In genomic region chr10:99375101-99375500, GRCm38 (mm10) we compare ENCODE assay signal across 22 mouse cellular contexts.
DNase-seq lines count a peak whose midpoint lies in the region; ATAC-seq and TF ChIP-seq lines count a peak whose summit lies in the region.
"Had no signal": no experiment of that assay in that cellular context is flagged by ENCODE, and none has a peak within 500 bp of the region (broad histone marks: within the 10 kb centered on the region; RNA-seq: fewer than 3 reads in every experiment).

No protein-coding gene starts in this region.

- intact Hi-C loops in left cerebral cortex, postnatal 4 days (cut with DNase I), result no loop called here
- intact Hi-C loops in left cerebral cortex, postnatal 36 days (cut with DNase I), result no loop called here

- WGBS in lung, embryonic 14.5 days, result 54% methylated on average over 5 of the region's 5 CpGs
- WGBS in lung, adult 2 months, result 59% methylated on average over 5 of the region's 5 CpGs
- 20% methylated on average over 5 of the region's 5 CpGs for WGBS in embryonic facial prominence, embryonic 14.5 days
- 5% methylated on average over 5 of the region's 5 CpGs for WGBS in limb, embryonic 13.5 days

- H3K27ac ChIP-seq in lung, embryonic 14.5 days (ENCODE audit: low read depth), result no peak overlapping the region
- H3K27ac ChIP-seq in embryonic facial prominence, embryonic 14.5 days (replicated peaks; ENCODE audit: low read depth, low read length), result 0 out of 2 replicates have a peak overlapping the region, but pooled peaks have one; percentile 34
- no peak overlapping the region for H3K27ac ChIP-seq in limb, embryonic 13.5 days
- H3K27ac ChIP-seq: gastrocnemius, adult 2 months; heart, embryonic 10.5 days; hindbrain, postnatal 0 days; liver, embryonic 15.5 days; macrophage had no signal

- no peaks in the 10 kb centered on the region for H3K27me3 ChIP-seq in lung, embryonic 14.5 days (ENCODE audit: insufficient read depth, low read length)
- no peaks in the 10 kb centered on the region for H3K27me3 ChIP-seq in embryonic facial prominence, embryonic 14.5 days (replicated peaks; ENCODE audit: control insufficient read depth, insufficient read depth, low read length)
- H3K27me3 ChIP-seq in limb, embryonic 13.5 days, result no peaks in the 10 kb centered on the region
- H3K27me3 ChIP-seq: liver, embryonic 15.5 days had no signal

- no peaks in the 10 kb centered on the region for H3K36me3 ChIP-seq in lung, embryonic 14.5 days (ENCODE audit: insufficient read depth)
- no peaks in the 10 kb centered on the region for H3K36me3 ChIP-seq in embryonic facial prominence, embryonic 14.5 days (ENCODE audit: control insufficient read depth, insufficient read depth, low read length)
- no peaks in the 10 kb centered on the region for H3K36me3 ChIP-seq in limb, embryonic 13.5 days
- H3K36me3 ChIP-seq: heart, embryonic 10.5 days; liver, embryonic 15.5 days had no signal

- no peak overlapping the region for H3K4me2 ChIP-seq in lung, embryonic 14.5 days
- no peak overlapping the region for H3K4me2 ChIP-seq in embryonic facial prominence, embryonic 14.5 days (ENCODE audit: low read depth, low read length)
- no peak overlapping the region for H3K4me2 ChIP-seq in limb, embryonic 13.5 days (replicated peaks)
- H3K4me2 ChIP-seq: liver, embryonic 15.5 days; midbrain, embryonic 11.5 days had no signal

- TF ChIP-seq CTCF in lung, embryonic 14.5 days (IDR thresholded peaks at IDR 0.05; ENCODE audit: low read depth), result no peak
- no peak for TF ChIP-seq CTCF in lung, adult 2 months (IDR thresholded peaks at IDR 0.05; ENCODE audit: insufficient read depth, low read length)

- peak; percentile 39 for DNase-seq in lung, embryonic 14.5 days
- no peak for DNase-seq in lung, adult 2 months
- DNase-seq in embryonic facial prominence, embryonic 14.5 days (ENCODE audit: low spot score), result peak; percentile 81
- DNase-seq in thymus, postnatal 25 days, result peak; percentile 15
- DNase-seq in left cerebral cortex, postnatal 4 days, result no peak
- no peak for DNase-seq in spleen, postnatal 10 days (ENCODE audit: low spot score in 2 of 2)
- DNase-seq in left cerebral cortex, postnatal 36 days (ENCODE audit: low spot score in 2 of 2), result no peak
- DNase-seq: adrenal gland, postnatal 25 days; cerebellum, adult 11-12 months; cerebellum, postnatal 25 days; gastrocnemius, adult 2 months; kidney, postnatal 25 days; liver; right cerebral cortex, postnatal 14 days had no signal

- H3K4me3 ChIP-seq in lung, embryonic 14.5 days (ENCODE audit: low read depth, low read length), result no peak overlapping the region
- no peak overlapping the region for H3K4me3 ChIP-seq in lung, adult 2 months (replicated peaks; ENCODE audit: extremely low read depth, low read depth, low read length)
- no peak overlapping the region for H3K4me3 ChIP-seq in embryonic facial prominence, embryonic 14.5 days (ENCODE audit: low read depth, low read length)
- H3K4me3 ChIP-seq in limb, embryonic 13.5 days, result no peak overlapping the region
- H3K4me3 ChIP-seq: gastrocnemius, adult 2 months; heart, embryonic 10.5 days; liver, embryonic 15.5 days had no signal

- H3K4me1 ChIP-seq in lung, embryonic 14.5 days (ENCODE audit: insufficient read depth), result no peaks in the 10 kb centered on the region
- peaks cover 2% of the 10 kb centered on the region for H3K4me1 ChIP-seq in lung, adult 2 months (ENCODE audit: control insufficient read depth, insufficient read depth, low read length)
- H3K4me1 ChIP-seq in embryonic facial prominence, embryonic 14.5 days (ENCODE audit: control insufficient read depth, insufficient read depth, low read length), result no peaks in the 10 kb centered on the region
- peaks cover 15% of the 10 kb centered on the region for H3K4me1 ChIP-seq in limb, embryonic 13.5 days
- H3K4me1 ChIP-seq: liver, embryonic 15.5 days had no signal

- H3K9me3 ChIP-seq in lung, embryonic 14.5 days (ENCODE audit: low read depth, low read length), result no peaks in the 10 kb centered on the region
- H3K9me3 ChIP-seq in embryonic facial prominence, embryonic 14.5 days (ENCODE audit: control insufficient read depth, low read length), result no peaks in the 10 kb centered on the region
- no peaks in the 10 kb centered on the region for H3K9me3 ChIP-seq in limb, embryonic 13.5 days
- H3K9me3 ChIP-seq: heart, embryonic 10.5 days; liver, embryonic 15.5 days had no signal

- ATAC-seq in lung, embryonic 14.5 days (ENCODE audit: insufficient read depth), result no peak
- peak; percentile 82 for ATAC-seq in embryonic facial prominence, embryonic 14.5 days (ENCODE audit: low read depth)
- ATAC-seq in limb, embryonic 13.5 days (ENCODE audit: low FRiP score, low read depth), result peak; percentile 51; the same call in 1 of the 2 replicates
- ATAC-seq: hindbrain, postnatal 0 days; intestine, embryonic 16.5 days; lung, postnatal 0 days had no signal

- H3K9ac ChIP-seq in lung, embryonic 14.5 days, result no peak overlapping the region
- no peak overlapping the region for H3K9ac ChIP-seq in embryonic facial prominence, embryonic 14.5 days (ENCODE audit: low read depth, low read length)
- no peak overlapping the region for H3K9ac ChIP-seq in limb, embryonic 13.5 days
- H3K9ac ChIP-seq: liver, embryonic 15.5 days had no signal

- TF ChIP-seq POLR2A in lung, adult 2 months (IDR thresholded peaks at IDR 0.05; ENCODE audit: borderline replicate concordance, extremely low read depth, low read depth, low read length), result no peak

Comparison
In these comparisons a context has a peak if more than half of its experiments do, and no peak if none do; other contexts are left out.
1. DNase-seq: peak in lung, embryonic 14.5 days (single experiment), embryonic facial prominence, embryonic 14.5 days (single experiment) and thymus, postnatal 25 days (single experiment); none in lung, adult 2 months (single experiment), left cerebral cortex, postnatal 4 days (single experiment), spleen, postnatal 10 days (0 of 2) and left cerebral cortex, postnatal 36 days (0 of 2).